Mouse (Mus musculus) ovary, adult 2 months (tissue): ENCODE measurements around the gene Clip4. TPM values are rescaled to one million over a fixed set of nuclear protein-coding genes. Genes with fewer than 3 reads are reported as not detected.

Experiments
- polyA plus RNA-seq: library from polyadenylated mRNA; depleted of rRNA; stranded (reverse); fragments of >200 nt; gene quantifications from 2 replicates; pipeline ENCODE4 v1.2.3, GENCODE M21; 2012; rRNA removed

Clip4 gene
- polyA plus RNA-seq: 7.1 and 9.2 TPM in 2 replicates

DNA sequence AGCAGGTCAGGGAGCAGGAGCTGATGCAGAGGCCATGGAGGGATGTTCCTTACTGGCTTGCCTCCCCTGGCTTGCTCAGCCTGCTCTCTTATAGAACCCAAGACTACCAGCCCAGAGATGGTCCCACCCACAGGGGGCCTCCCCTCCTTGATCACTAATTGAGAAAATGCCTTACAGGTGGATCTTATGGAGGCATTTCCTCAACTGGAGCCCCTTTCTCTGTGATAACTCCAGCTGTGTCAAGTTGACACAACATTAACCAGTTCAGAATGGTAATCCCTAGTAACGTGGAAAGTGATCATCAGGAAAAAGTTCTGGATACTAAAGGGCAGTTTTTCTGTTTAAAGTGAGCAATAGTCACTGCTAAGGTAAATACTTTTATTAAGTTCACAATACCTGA is at the start of gene Clip4:
Gene Clip4 (plus strand): TSS at position 301 of the 400 bp plus-strand sequence.

DNA sequence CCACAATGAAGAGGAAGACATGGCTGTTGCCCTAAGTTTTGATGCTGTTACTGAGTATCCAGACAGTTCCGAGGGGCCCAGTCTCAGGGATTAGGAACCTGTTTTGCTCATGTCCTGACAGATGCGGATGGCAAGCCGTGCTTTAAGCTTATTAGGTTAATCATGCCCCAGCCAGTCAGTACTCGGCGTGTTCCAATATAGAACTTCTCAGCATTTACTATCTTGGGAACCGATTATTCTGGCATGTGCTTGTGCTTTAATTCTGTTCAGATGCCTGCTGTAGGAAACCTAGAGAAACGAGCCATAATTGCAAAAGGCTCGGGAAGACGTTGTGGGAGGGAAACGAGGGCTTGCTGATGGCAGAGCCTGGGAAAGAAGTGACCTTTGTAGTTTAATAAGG is 15.4 kb upstream of the Clip4 start, which contains the start of gene Pcare:
Gene Pcare (minus strand): TSS at position 64 of the 400 bp plus-strand sequence.

Other genes starting within 250 kb of the Clip4 start
- 0.27 and 0.36 TPM in 2 replicates for gene Ndc80, start 241.6 kb upstream of the Clip4 start, polyA plus RNA-seq
- 0.37 TPM in 1 of 2 replicates, not detected in the other for gene Spdya, start 216.4 kb upstream of the Clip4 start, polyA plus RNA-seq
- 7.2 and 10.8 TPM in 2 replicates for gene Wdr43, start 152.6 kb upstream of the Clip4 start, polyA plus RNA-seq
- 9.7 and 11.8 TPM in 2 replicates for gene Togaram2, start 95.2 kb upstream of the Clip4 start, polyA plus RNA-seq
- gene Pcare, start 15.6 kb upstream of the Clip4 start, polyA plus RNA-seq: not detected in 2 replicates